Mouse (Mus musculus) adrenal gland, postnatal 10 days (tissue): ENCODE results near the gene Lcor. TPM values are rescaled to one million over a fixed set of nuclear protein-coding genes. Genes with fewer than 3 reads are reported as not detected.

Source experiments
- DNase-seq: peaks from one replicate; pipeline ENCODE4 v3.0.0; 2021; ENCODE audit warnings: mixed read lengths
- microRNA-seq: library from miRNA; unstranded; fragments of <30 nt; microRNA quantifications from one replicate; pipeline ENCODE4 v1.2.0, GENCODE M21; 2021
- total RNA-seq, 2 experiments: library from RNA; stranded (reverse); gene quantifications; 2 replicates each; pipeline ENCODE4 v1.2.3; 2021

Gene Lcor
- total RNA-seq, 2 experiments from 2014 or later, result 13.9 to 17.7 TPM

GRCm38 (mm10) chr19:41568791-41569190 lies 86.4 kb downstream of the Lcor start:
- no peak for DNase-seq

DNA sequence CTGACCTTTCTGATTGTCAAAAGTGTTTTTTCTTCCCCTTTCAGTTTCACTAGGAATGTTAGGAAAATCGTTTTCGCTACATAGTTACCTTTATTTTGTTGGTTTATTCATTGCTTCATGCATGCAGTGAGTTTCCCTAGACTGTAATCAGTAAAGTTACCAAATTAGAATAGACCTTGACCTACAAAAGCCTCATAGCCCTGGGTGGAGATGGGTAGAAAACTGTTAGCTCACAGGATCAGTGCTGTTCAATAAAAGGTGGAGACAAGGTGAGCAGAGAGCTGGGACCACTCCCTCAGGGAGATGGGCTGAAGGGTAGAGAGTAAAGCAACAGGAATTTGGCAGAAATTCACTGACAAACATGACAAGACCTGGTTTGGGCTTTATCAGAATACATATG lies 91.3 kb downstream of the Lcor start:
- no peak for DNase-seq

DNA sequence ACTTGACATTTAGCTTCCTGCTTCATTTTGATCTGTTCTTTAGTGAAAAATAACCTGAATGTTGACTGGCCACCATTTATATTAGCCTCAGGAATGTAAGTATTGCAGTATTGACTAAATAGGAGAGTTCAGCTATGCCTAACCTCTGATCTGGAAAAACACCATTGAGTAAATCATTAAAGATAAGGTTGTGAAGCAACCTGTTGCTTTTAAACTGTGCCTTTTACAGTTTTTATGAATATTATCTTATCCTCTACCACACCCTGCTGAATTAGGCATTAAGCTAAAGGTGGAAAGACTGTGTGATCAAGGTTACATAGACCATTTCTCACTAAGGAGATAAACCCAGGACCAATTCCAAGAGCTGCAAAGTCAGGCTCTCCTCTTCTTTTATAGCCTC lies 95.1 kb downstream of the Lcor start:
- DNase-seq, result no peak

- peak; percentile 87 for DNase-seq
Observed at GRCm38 (mm10) chr19:41579311-41579920, 97.0 kb downstream of the Lcor start.

- DNase-seq, result no peak
Observed at GRCm38 (mm10) chr19:41581706-41582420, 99.4 kb downstream of the Lcor start, which contains the start of gene Gm340. Gene Gm340, plus strand, starts transcription at chr19:41582370.

GRCm38 (mm10) chr19:41582918-41583514 lies 100.6 kb downstream of the Lcor start:
- DNase-seq, result no peak

GRCm38 (mm10) chr19:41586752-41587151 lies 104.3 kb downstream of the Lcor start:
- DNase-seq, result no peak

DNA sequence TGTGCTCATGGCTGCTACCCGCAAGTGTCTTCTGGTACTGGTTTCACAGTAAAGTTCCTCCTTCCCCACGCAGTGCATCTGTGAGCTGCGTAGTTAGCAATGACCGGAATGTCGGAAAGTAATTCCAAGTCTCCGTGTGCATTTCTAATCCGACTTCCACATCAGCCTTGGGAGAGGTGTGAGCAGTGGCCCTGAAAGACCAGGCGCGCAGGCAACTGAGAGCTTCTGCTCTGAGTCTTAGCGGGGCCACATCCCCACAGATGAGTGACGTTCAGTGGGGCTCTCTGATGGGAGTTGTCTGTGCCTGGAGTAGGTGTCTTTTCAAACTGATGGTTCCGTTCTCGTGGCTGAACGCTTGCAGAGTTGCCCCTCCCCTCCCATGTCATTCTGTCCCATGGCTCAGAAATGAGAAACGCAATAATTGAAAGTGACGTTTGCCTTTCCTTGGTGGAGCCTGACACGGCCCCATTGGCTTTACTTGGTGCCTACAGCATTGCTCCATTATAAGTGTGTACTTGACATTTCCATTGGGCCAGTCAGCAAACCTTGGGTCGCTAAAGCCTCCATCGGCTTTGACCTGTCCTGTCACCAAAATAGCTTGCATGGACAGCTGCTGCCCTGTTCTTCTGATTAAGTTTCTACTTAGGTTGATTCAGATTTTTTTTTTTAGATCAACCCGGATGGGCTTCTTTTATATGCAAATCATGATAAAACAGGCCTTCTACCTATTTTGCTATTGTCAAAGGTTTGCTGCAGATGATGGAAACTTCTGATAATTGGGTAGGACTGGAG lies 105.2 kb downstream of the Lcor start:
- no peak for DNase-seq

DNA sequence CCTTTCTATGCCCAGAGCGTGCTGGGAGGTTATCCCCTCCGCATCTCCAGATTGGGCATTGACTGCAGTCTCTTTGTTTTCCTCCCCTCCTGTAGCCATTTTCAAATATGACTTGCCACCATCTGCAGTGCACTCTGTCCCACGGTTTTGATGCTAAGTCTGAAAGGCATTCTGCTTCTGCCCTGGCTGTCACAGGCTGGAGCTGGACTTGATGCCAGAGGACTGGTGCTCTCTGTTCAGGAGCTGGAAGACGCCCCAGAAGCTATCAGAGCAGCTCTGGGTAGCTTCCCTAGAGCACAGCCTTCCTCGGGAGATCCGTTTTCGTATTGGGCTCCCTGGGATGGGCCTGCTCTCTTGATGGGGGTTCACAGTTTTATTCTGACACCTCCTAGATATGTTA lies 106.6 kb downstream of the Lcor start:
- DNase-seq, result no peak

- DNase-seq, result no peak
Observed at GRCm38 (mm10) chr19:41589681-41590080, 107.2 kb downstream of the Lcor start.

DNA sequence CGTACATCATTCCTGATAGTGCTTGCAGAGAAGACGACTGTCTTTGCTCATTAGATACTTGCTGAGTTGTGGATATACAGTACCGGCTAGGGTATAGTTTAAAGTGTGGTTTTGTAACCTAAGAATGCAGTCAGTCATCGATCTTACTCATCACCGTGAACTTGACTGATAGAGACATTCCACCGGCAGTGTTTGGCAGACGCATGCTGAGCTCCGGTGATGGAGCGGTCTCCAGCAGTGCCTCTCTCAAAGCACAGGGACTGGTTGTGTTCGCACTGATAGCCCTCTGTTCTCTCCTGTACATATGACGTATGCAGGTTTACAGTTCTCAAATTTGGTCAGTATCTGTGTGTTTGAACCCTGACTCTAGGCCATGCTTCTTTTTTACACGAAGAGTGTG lies 109.4 kb downstream of the Lcor start:
- DNase-seq, result no peak

DNA sequence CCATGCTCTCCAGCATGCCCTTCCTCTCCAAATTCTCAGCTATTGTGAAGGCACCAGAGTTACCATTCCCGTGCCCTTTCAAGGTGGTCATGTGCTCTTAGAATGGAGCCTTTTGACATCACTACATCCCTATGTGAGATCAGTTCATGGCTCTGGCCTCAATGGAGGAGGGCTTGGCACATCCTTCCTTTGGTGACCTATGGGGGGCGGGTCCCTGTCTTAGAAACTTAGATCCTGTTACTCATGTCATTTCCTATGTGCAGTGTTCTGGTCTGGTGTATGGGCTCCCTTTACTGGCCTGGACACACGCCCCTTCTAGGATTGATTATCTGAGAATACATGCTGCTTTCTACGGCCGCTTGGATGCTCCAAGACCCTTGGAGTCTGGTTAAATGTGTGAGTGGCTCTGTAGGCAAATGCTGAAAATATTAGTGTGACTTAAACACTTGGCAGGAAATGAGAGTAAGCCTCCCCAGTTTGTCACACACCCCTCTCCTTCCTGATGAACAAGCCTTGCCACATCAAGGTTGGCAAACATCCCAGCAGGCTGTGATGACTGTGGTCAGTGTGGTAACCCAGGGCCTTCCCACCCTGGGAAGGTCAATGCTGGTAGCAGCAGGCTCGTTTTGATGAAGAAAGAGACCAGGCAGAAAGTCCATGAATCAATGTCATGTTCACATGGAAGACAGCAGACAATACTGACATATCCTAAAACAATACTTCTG lies 114.9 kb downstream of the Lcor start:
- peak; percentile 90 for DNase-seq

DNA sequence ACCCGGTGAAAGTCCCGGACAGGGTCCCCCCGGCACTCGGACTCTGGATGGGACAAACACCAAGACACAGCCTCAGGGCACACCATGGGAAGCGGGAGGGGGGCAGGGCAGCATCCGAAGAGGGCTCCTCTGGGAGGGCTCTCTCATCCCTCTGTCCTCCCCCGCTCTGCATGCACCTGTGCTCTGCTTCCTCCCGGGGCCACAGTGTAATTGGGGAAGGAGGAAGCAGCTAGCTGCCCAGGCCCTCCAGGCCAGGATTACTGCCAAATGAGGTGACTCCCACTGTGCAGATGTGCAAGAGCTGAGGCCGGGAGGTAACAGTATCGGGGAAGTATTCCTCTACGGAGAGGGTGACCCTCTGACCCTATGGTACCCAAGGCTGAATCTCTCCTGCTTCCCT lies 118.2 kb downstream of the Lcor start:
- no peak for DNase-seq

GRCm38 (mm10) chr19:41606208-41606987 lies 124.0 kb downstream of the Lcor start:
- no peak for DNase-seq

GRCm38 (mm10) chr19:41611683-41612082 lies 129.2 kb downstream of the Lcor start:
- no peak for DNase-seq

Small RNAs within 50 kb of the gene (microRNA-seq; reads per million reads assigned to microRNA genes)
- gene Mir8091, result not detected

Other genes starting within 250 kb of the Lcor start
- gene Tm9sf3, start 218.6 kb upstream of the Lcor start, total RNA-seq, result 100 to 1,000 TPM; 143 to 149 TPM
- 1 to 10 TPM; 6.2 to 8.7 TPM for gene Pik3ap1, start 97.5 kb upstream of the Lcor start, total RNA-seq
- gene Gm340, start 99.7 kb downstream of the Lcor start, total RNA-seq, result 10 to 100 TPM; 10.1 to 13.0 TPM